Mouse (Mus musculus): Measurements from ENCODE around the gene Cabp1.
A peak's percentile ranks its signal among the peaks of the same experiment; 100 is the strongest.

The Cabp1 gene

GRCm38 (mm10) chr5:115126578-115127312 lies 67.4 kb downstream of the Cabp1 start:
- DNase-seq (ENCODE audit: low read depth) = peak; percentile 88

- DNase-seq (ENCODE audit: low read depth) = peak; percentile 79
These were observed 68.8 kb downstream of the Cabp1 start for GRCm38 (mm10) chr5:115125211-115125871.

- DNase-seq (ENCODE audit: low read depth) = no peak
These were observed 69.5 kb downstream of the Cabp1 start for GRCm38 (mm10) chr5:115124690-115125089.

- DNase-seq (ENCODE audit: low read depth) = no peak
These were observed 73.2 kb downstream of the Cabp1 start for GRCm38 (mm10) chr5:115120978-115121377.

- peak; percentile 81 for DNase-seq (ENCODE audit: low read depth)
These were observed 75.1 kb downstream of the Cabp1 start, which contains the start of gene Acads for GRCm38 (mm10) chr5:115118961-115119570. Acads (minus strand) TSS chr5:115119346.

Data from 416B (cell line).